Mouse (Mus musculus) lung, embryonic 16.5 days (tissue): ENCODE measurements around the gene Kcnj15. TPM values are rescaled to one million over a fixed set of nuclear protein-coding genes. Genes with fewer than 3 reads are reported as not detected.

Experiments used
- ATAC-seq: fragments of 200-750 bp; cut with Nextera tagmentation; 2 replicates; pipeline ENCODE4 v1.8.0; 2017; ENCODE audit warnings: low read depth, mild to moderate bottlenecking, moderate library complexity
- H3K27ac ChIP-seq: fragments of 300-500 bp; sonication (generic); 2 replicates; pipeline ENCODE4 v1.5.1; 2014; ENCODE audit warnings: mild to moderate bottlenecking, control low read depth, low read length
- H3K27me3 ChIP-seq: fragments of 300-500 bp; sonication (generic); 2 replicates; pipeline ENCODE4 v1.6.1; 2014; ENCODE audit warnings: low read depth, low read length, mixed read lengths; ENCODE audit not compliant: control insufficient read depth, insufficient read depth
- H3K36me3 ChIP-seq: fragments of 300-500 bp; sonication (generic); 2 replicates; pipeline ENCODE4 v1.6.1; 2014; ENCODE audit warnings: low read length; ENCODE audit not compliant: control insufficient read depth, insufficient read depth
- H3K4me1 ChIP-seq: fragments of 300-500 bp; sonication (generic); replicated peaks from 2 replicates; pipeline ENCODE4 v1.6.1; 2014; ENCODE audit warnings: low read length, mixed read lengths; ENCODE audit not compliant: control insufficient read depth, insufficient read depth
- H3K4me2 ChIP-seq: fragments of 300-500 bp; sonication (generic); 2 replicates; pipeline ENCODE4 v1.6.1; 2014; ENCODE audit warnings: low read depth, low read length, control low read depth
- H3K4me3 ChIP-seq: fragments of 300-500 bp; sonication (generic); 2 replicates; pipeline ENCODE4 v1.5.1; 2014; ENCODE audit warnings: mild to moderate bottlenecking, low read length, control low read depth
- H3K9ac ChIP-seq: fragments of 300-500 bp; sonication (generic); 2 replicates; pipeline ENCODE4 v1.6.1; 2014; ENCODE audit warnings: low read length, control low read depth
- H3K9me3 ChIP-seq: fragments of 300-500 bp; sonication (generic); 2 replicates; pipeline ENCODE4 v1.6.1; 2016; ENCODE audit warnings: low read length; ENCODE audit not compliant: control insufficient read depth
- WGBS: fragments of 180-500 bp; shearing (Covaris S2); extraction: QIAGEN DNeasy Blood & Tissue Kit; methylation state at CpG from one replicate; pipeline ENCODE4 v1.1.7; 2014; 5-methylcytosine and 5-hydroxymethylcytosine counted together
- polyA plus RNA-seq: library from polyadenylated mRNA; unstranded; fragments of >200 nt; fragmentation: Nextera tagmentation; extraction: Ambion mirVana; gene quantifications from 2 replicates; pipeline ENCODE4 v1.2.1, GENCODE M21; 2015

Gene Kcnj15
- polyA plus RNA-seq, 1 experiment from 2014 or later, result 4.0 TPM

DNA sequence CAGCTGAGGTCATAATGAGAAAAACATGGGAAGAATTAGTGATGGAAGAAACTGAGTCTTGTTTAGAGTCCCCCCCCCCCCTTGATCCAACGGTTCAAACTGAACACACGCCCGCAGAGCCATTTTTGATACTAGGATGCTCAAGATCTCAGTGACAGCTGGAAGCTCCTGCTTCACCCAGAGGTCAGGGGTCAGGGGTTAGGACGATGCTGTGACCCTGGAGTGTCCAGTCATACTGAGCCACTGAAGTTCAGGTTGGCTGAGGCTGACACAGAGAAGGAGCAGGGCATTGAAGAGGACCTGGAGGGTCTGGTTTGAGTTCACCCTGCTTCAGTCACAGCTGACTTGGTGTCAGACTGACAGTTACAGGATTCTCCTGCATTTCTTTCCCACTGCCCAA lies 4.4 kb downstream of the Kcnj15 start:
- Histone ChIP-seq H3K4me3 (no peak overlapping the region), H3K4me2 (no peak overlapping the region), H3K27me3 (no peaks in the 10 kb centered on the region), H3K27ac (no peak overlapping the region), H3K36me3 (no peaks in the 10 kb centered on the region), H3K9ac (no peak overlapping the region), H3K9me3 (no peaks in the 10 kb centered on the region), H3K4me1 (peaks cover 6% of the 10 kb centered on the region; the same call in 1 of the 2 replicates)
- 70% methylated on average over 4 of the region's 4 CpGs for WGBS
- ATAC-seq, result no peak

GRCm38 (mm10) chr16:95262706-95263363 lies 5.5 kb downstream of the Kcnj15 start:
- ATAC-seq, result no peak
- Histone ChIP-seq H3K9ac (no peak overlapping the region), H3K27me3 (no peaks in the 10 kb centered on the region), H3K9me3 (no peaks in the 10 kb centered on the region), H3K36me3 (no peaks in the 10 kb centered on the region), H3K27ac (no peak overlapping the region), H3K4me2 (no peak overlapping the region), H3K4me3 (no peak overlapping the region), H3K4me1 (peaks cover 3% of the 10 kb centered on the region; the same call in 1 of the 2 replicates)
- WGBS, result 59% methylated on average over 15 of the region's 15 CpGs

- H3K4me1 ChIP-seq, result peaks cover 3% of the 10 kb centered on the region; the same call in 1 of the 2 replicates
- H3K4me2 ChIP-seq, result no peak overlapping the region
- H3K4me3 ChIP-seq, result no peak overlapping the region
- H3K27me3 ChIP-seq, result no peaks in the 10 kb centered on the region
- no peaks in the 10 kb centered on the region for H3K9me3 ChIP-seq
- H3K9ac ChIP-seq, result no peak overlapping the region
- H3K36me3 ChIP-seq, result no peaks in the 10 kb centered on the region
- ATAC-seq, result peak; percentile 24; the same call in 1 of the 2 replicates
- WGBS, result 54% methylated on average over 5 of the region's 5 CpGs
- no peak overlapping the region for H3K27ac ChIP-seq
These were observed 7.0 kb downstream of the Kcnj15 start for GRCm38 (mm10) chr16:95264324-95264723.

DNA sequence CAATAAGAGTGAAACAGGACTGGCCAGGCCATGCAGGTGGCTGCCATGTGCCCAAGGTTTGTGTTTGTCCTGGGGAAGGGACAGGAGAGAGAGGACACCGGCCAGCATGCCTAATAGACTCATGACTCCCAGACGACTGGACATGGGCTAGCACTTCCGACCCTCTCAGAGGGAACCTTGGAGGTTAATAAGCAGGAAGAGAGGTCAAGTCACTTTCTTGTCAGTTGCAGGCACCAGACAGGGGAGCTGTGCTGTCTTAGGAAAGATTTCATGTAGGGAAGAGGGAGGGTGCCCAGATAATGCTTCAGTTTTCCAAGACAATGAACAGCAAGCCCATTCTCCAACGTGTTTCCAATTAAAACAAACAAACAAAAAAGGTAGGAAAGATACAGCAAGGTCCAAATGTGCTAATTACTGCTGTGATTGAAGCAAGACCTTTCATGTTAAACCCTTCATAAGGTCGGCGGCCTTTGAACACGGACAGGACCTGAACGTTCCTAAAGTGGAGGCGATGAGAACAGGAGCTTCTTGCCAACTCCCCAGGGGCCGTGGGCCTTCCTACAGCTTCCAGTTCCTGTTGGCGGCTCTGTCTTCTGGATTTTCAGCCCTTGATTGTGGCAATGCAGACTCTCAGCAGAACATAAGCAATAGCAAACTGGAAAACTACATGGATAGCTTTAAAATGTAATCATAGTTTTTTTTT lies 10.3 kb downstream of the Kcnj15 start:
- H3K9me3 ChIP-seq, result no peaks in the 10 kb centered on the region
- no peak overlapping the region for H3K4me3 ChIP-seq
- no peak overlapping the region for H3K9ac ChIP-seq
- H3K27ac ChIP-seq, result no peak overlapping the region
- H3K4me1 ChIP-seq, result peaks cover 3% of the 10 kb centered on the region; the same call in 1 of the 2 replicates
- H3K36me3 ChIP-seq, result no peaks in the 10 kb centered on the region
- no peak overlapping the region for H3K4me2 ChIP-seq
- ATAC-seq, result no peak
- WGBS, result 48% methylated on average over 11 of the region's 11 CpGs
- no peaks in the 10 kb centered on the region for H3K27me3 ChIP-seq

GRCm38 (mm10) chr16:95269610-95270009 lies 12.3 kb downstream of the Kcnj15 start:
- ATAC-seq, result no peak
- Histone ChIP-seq H3K36me3 (no peaks in the 10 kb centered on the region), H3K4me1 (no peaks in the 10 kb centered on the region), H3K9ac (no peak overlapping the region), H3K27ac (no peak overlapping the region), H3K4me2 (no peak overlapping the region), H3K27me3 (no peaks in the 10 kb centered on the region), H3K9me3 (no peaks in the 10 kb centered on the region), H3K4me3 (no peak overlapping the region)
- 51% methylated on average over 6 of the region's 6 CpGs for WGBS

DNA sequence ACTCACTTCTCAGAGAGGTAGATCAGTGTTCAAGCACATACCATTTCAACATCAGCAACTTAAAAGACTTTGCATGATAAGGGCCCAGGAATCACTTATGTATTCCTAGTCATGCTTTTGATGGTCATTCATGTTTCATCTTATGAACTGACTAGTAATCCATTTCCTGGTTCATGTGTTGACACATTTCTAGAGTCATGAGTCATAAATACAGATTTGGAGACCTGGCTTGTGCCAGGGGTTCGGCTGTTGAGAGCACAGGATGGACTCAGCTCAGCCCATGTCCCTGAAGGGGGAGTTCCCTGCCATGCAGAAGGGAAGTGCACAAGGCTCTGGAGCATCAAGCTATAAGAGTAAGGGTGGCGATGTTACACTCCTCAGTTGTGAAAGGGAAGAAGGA lies 15.7 kb downstream of the Kcnj15 start:
- H3K4me2 ChIP-seq, result no peak overlapping the region
- H3K4me3 ChIP-seq, result no peak overlapping the region
- H3K9ac ChIP-seq, result no peak overlapping the region
- H3K27me3 ChIP-seq, result no peaks in the 10 kb centered on the region
- H3K4me1 ChIP-seq, result no peaks in the 10 kb centered on the region
- 72% methylated on average over 2 of the region's 2 CpGs for WGBS
- no peak overlapping the region for H3K27ac ChIP-seq
- H3K9me3 ChIP-seq, result no peaks in the 10 kb centered on the region
- H3K36me3 ChIP-seq, result no peaks in the 10 kb centered on the region
- no peak for ATAC-seq

DNA sequence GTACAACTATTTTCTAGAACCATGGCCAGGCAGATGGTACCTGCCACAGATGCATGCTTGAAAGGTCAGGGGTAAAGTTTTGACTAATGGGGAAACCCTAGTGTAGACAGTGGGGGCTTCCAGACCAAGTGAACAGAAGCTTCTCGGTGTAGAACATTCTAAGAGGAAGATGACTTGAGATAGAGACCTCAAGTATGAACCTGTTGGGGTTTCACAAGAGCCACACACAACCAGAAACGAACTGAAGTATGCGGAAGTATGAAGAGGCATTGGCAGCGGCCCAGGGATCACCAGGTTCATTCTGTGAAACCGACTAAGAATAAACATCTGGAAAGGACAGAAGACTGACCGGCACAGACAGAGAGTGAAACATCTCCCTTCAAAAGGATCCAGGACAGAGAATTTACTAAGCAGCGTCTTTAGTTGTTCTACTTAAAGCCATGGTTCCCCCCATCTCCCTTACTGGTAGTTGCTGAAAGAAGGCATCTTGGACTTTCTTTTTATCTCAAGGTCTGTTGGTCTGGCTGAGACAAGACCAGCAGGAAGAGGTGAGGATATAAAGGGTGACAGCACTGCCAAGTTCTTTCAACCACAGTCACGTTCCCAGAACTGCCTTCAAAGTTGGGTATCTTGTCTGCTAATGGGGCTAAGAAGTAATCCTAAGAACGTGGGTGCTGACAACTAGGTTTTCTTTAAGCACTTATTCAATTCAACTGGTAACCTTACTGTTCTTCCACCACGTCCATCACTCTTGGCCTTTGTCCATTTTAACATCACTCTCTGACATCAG lies 18.6 kb downstream of the Kcnj15 start:
- H3K4me1 ChIP-seq, result 0 out of 2 replicates have a peak, but pooled peaks cover 6% of the 10 kb centered on the region
- H3K4me2 ChIP-seq, result no peak overlapping the region
- WGBS, result 61% methylated on average over 10 of the region's 10 CpGs
- no peaks in the 10 kb centered on the region for H3K27me3 ChIP-seq
- H3K36me3 ChIP-seq, result no peaks in the 10 kb centered on the region
- no peaks in the 10 kb centered on the region for H3K9me3 ChIP-seq
- H3K4me3 ChIP-seq, result no peak overlapping the region
- no peak for ATAC-seq
- no peak overlapping the region for H3K9ac ChIP-seq
- H3K27ac ChIP-seq, result no peak overlapping the region

- Histone ChIP-seq H3K4me2 (no peak overlapping the region), H3K27me3 (no peaks in the 10 kb centered on the region), H3K4me3 (no peak overlapping the region), H3K9me3 (no peaks in the 10 kb centered on the region), H3K4me1 (0 out of 2 replicates have a peak, but pooled peaks cover 6% of the 10 kb centered on the region), H3K27ac (no peak overlapping the region), H3K9ac (no peak overlapping the region), H3K36me3 (no peaks in the 10 kb centered on the region)
- peak; percentile 77 for ATAC-seq
- WGBS, result 30% methylated on average over 3 of the region's 3 CpGs
These were observed 21.7 kb downstream of the Kcnj15 start for GRCm38 (mm10) chr16:95279015-95279414.

DNA sequence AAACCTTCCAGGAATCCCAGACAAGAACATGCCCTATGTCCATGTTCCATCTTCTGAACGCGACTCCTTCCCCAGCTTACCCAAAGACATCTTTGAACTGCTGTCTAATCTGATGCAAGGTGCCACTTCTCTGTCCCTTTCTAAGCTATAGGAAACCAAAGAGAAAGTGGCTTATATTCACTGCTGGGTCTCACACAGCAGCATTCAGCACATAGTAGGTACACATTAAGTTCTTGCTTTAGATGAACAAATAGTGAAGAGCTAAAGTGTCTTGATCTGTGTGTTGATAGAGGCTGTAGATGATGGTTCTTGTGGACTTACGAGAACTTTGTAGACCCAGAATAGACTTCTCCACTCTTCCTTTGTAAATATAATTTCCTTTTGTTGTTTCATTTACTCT lies 23.0 kb downstream of the Kcnj15 start:
- H3K9ac ChIP-seq, result no peak overlapping the region
- 0 out of 2 replicates have a peak, but pooled peaks cover 9% of the 10 kb centered on the region for H3K4me1 ChIP-seq
- H3K4me3 ChIP-seq, result no peak overlapping the region
- no peaks in the 10 kb centered on the region for H3K27me3 ChIP-seq
- no peaks in the 10 kb centered on the region for H3K36me3 ChIP-seq
- no peak for ATAC-seq
- no peak overlapping the region for H3K27ac ChIP-seq
- WGBS, result 90% methylated on average over 3 of the region's 3 CpGs
- no peaks in the 10 kb centered on the region for H3K9me3 ChIP-seq
- H3K4me2 ChIP-seq, result no peak overlapping the region
